ENCODE assay signal across 17 mouse cellular contexts in the genomic region with DNA sequence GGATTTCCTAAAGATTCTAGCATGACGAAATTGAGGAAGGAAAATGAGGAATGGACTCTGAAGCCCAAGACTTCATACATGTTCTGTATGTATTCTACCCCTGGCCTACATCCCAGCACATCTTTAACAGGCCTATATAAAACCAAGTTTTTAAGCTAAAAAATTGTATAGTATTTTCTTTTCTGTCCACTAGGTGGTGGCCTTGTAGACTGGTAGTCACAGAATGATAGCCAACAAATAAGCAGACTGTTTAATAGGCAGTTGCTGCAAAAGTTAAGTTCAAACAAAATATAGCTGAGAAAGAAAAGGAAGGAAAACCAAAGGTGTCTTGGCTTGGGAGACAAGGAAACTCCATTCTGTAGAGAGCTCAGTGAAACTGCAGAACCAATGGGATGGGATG. TPM values are rescaled to one million over a fixed set of nuclear protein-coding genes. Genes with fewer than 3 reads are reported as not detected.
A peak's percentile ranks its signal among the peaks of the same experiment; 100 is the strongest.
DNase-seq lines count a peak whose midpoint lies in the region; ATAC-seq and TF ChIP-seq lines count a peak whose summit lies in the region.
"Had no signal": no experiment of that assay in that cellular context is flagged by ENCODE, and none has a peak within 500 bp of the region (broad histone marks: within the 10 kb centered on the region; RNA-seq: fewer than 3 reads in every experiment).

No protein-coding gene starts in this region.

- no peaks in the 10 kb centered on the region for H3K4me1 ChIP-seq in forebrain, embryonic 14.5 days (ENCODE audit: control insufficient read depth, insufficient read depth, low read length)
- no peaks in the 10 kb centered on the region for H3K4me1 ChIP-seq in forebrain, embryonic 15.5 days
- H3K4me1 ChIP-seq in kidney, postnatal 0 days (replicated peaks; ENCODE audit: insufficient read depth, low read length), result no peaks in the 10 kb centered on the region
- H3K4me1 ChIP-seq: embryonic facial prominence, embryonic 13.5 days; forebrain, embryonic 12.5 days had no signal

- H3K27me3 ChIP-seq in forebrain, embryonic 14.5 days (replicated peaks; ENCODE audit: control insufficient read depth, insufficient read depth, low read length), result no peaks in the 10 kb centered on the region
- H3K27me3 ChIP-seq in forebrain, embryonic 15.5 days, result no peaks in the 10 kb centered on the region
- no peaks in the 10 kb centered on the region for H3K27me3 ChIP-seq in kidney, postnatal 0 days (ENCODE audit: insufficient read depth, low read length)
- H3K27me3 ChIP-seq: embryonic facial prominence, embryonic 13.5 days; forebrain, embryonic 12.5 days; heart, embryonic 15.5 days had no signal

- no peaks in the 10 kb centered on the region for H3K9me3 ChIP-seq in forebrain, embryonic 14.5 days (replicated peaks; ENCODE audit: control insufficient read depth, low read length)
- H3K9me3 ChIP-seq in forebrain, embryonic 15.5 days, result no peaks in the 10 kb centered on the region
- H3K9me3 ChIP-seq in kidney, postnatal 0 days (replicated peaks; ENCODE audit: low read length), result no peaks in the 10 kb centered on the region
- H3K9me3 ChIP-seq: embryonic facial prominence, embryonic 13.5 days; forebrain, embryonic 12.5 days; heart, embryonic 15.5 days had no signal

- 97% methylated on average over 1 of the region's 1 CpGs for WGBS in forebrain, embryonic 14.5 days
- WGBS in forebrain, embryonic 15.5 days, result 82% methylated on average over 1 of the region's 1 CpGs
- WGBS in kidney, postnatal 0 days, result 77% methylated on average over 1 of the region's 1 CpGs

- peak; percentile 61 for DNase-seq in forebrain, embryonic 14.5 days (ENCODE audit: low spot score)
- DNase-seq in kidney, postnatal 0 days (ENCODE audit: low spot score), result peak; percentile 54
- DNase-seq in kidney, adult 11 months, result no peak
- DNase-seq in 416B (ENCODE audit: low read depth) (peak; percentile 42), NIH3T3 (ENCODE audit: low read depth) (peak; percentile 30)
- no peak for DNase-seq in frontal cortex, postnatal 14 days (ENCODE audit: low spot score in 2 of 2)
- DNase-seq in kidney, postnatal 25 days, result no peak
- DNase-seq: cerebellum, adult 2 months; gastrocnemius, postnatal 25 days; right cerebral cortex, postnatal 4 days; thymus, postnatal 14 days had no signal

- TF ChIP-seq CTCF in kidney, postnatal 0 days (IDR thresholded peaks at IDR 0.05; ENCODE audit: low read depth), result peak; percentile 62

- no peak overlapping the region for H3K4me2 ChIP-seq in forebrain, embryonic 14.5 days (ENCODE audit: low read length)
- H3K4me2 ChIP-seq in forebrain, embryonic 15.5 days (replicated peaks), result no peak overlapping the region
- no peak overlapping the region for H3K4me2 ChIP-seq in kidney, postnatal 0 days (ENCODE audit: low read length)
- H3K4me2 ChIP-seq: embryonic facial prominence, embryonic 13.5 days; forebrain, embryonic 12.5 days; heart, embryonic 15.5 days had no signal

- no peak overlapping the region for H3K9ac ChIP-seq in forebrain, embryonic 14.5 days (ENCODE audit: low read length)
- no peak overlapping the region for H3K9ac ChIP-seq in forebrain, embryonic 15.5 days (replicated peaks)
- no peak overlapping the region for H3K9ac ChIP-seq in kidney, postnatal 0 days (ENCODE audit: low read depth, low read length)
- H3K9ac ChIP-seq: embryonic facial prominence, embryonic 13.5 days; forebrain, embryonic 12.5 days; heart, embryonic 15.5 days; liver, embryonic 14.5 days had no signal

- H3K27ac ChIP-seq in forebrain, embryonic 14.5 days (ENCODE audit: low read depth, low read length), result no peak overlapping the region
- H3K27ac ChIP-seq in forebrain, embryonic 15.5 days (replicated peaks), result no peak overlapping the region
- H3K27ac ChIP-seq in kidney, postnatal 0 days, result no peak overlapping the region
- H3K27ac ChIP-seq: embryonic facial prominence, embryonic 13.5 days; forebrain, embryonic 12.5 days; heart, embryonic 15.5 days; liver, embryonic 14.5 days had no signal

- peaks cover 78% of the 10 kb centered on the region for H3K36me3 ChIP-seq in forebrain, embryonic 14.5 days (ENCODE audit: control insufficient read depth, insufficient read depth, low read length)
- peaks cover 58% of the 10 kb centered on the region for H3K36me3 ChIP-seq in forebrain, embryonic 15.5 days
- H3K36me3 ChIP-seq in kidney, postnatal 0 days (ENCODE audit: insufficient read depth, low read length), result peaks cover 34% of the 10 kb centered on the region

- ATAC-seq in forebrain, embryonic 14.5 days, result no peak
- ATAC-seq in forebrain, embryonic 15.5 days (replicated peaks), result no peak
- ATAC-seq in kidney, postnatal 0 days (replicated peaks; ENCODE audit: low FRiP score, low read depth), result no peak
- ATAC-seq: inflammation-experienced regulatory T-cells, adult 6 months had no signal

- no peak overlapping the region for H3K4me3 ChIP-seq in forebrain, embryonic 14.5 days (ENCODE audit: low read depth, low read length)
- no peak overlapping the region for H3K4me3 ChIP-seq in forebrain, embryonic 15.5 days
- no peak overlapping the region for H3K4me3 ChIP-seq in kidney, postnatal 0 days (replicated peaks; ENCODE audit: low read depth, low read length)
- H3K4me3 ChIP-seq: embryonic facial prominence, embryonic 13.5 days; forebrain, embryonic 12.5 days; heart, embryonic 15.5 days had no signal

RNA-seq across cellular contexts. Expression of gene Ncapd3, which starts 44.7 kb away (rescaled TPM):
- polyA plus RNA-seq in forebrain, embryonic 14.5 days (2014; fragmentation: Nextera tagmentation; extraction: Ambion mirVana), result 23.8 and 23.9 TPM in 2 replicates
- 23.7 and 24.6 TPM in 2 replicates for polyA plus RNA-seq in forebrain, embryonic 15.5 days (2015; fragmentation: Nextera tagmentation; extraction: Ambion mirVana)
- 13.0 and 15.3 TPM in 2 replicates for polyA plus RNA-seq in kidney, postnatal 0 days (2015; fragmentation: Nextera tagmentation; extraction: Ambion mirVana)

RNA-seq across cellular contexts. Expression of gene Vps26b, which starts 44.8 kb away (rescaled TPM):
- polyA plus RNA-seq in forebrain, embryonic 14.5 days (2014; fragmentation: Nextera tagmentation; extraction: Ambion mirVana), result 77.9 and 84.4 TPM in 2 replicates
- 79.1 and 84.1 TPM in 2 replicates for polyA plus RNA-seq in forebrain, embryonic 15.5 days (2015; fragmentation: Nextera tagmentation; extraction: Ambion mirVana)
- 27.7 and 28.1 TPM in 2 replicates for polyA plus RNA-seq in kidney, postnatal 0 days (2015; fragmentation: Nextera tagmentation; extraction: Ambion mirVana)

Comparison
In these comparisons a context has a peak if more than half of its experiments do, and no peak if none do; other contexts are left out.
1. DNase-seq: peak in forebrain, embryonic 14.5 days (single experiment), kidney, postnatal 0 days (single experiment), 416B (single experiment) and NIH3T3 (single experiment); none in kidney, adult 11 months (single experiment), frontal cortex, postnatal 14 days (0 of 2) and kidney, postnatal 25 days (0 of 2).